Mouse (Mus musculus) ES-E14 (cell line): ENCODE data around the gene Pfdn2. TPM values are rescaled to one million over a fixed set of nuclear protein-coding genes. Genes with fewer than 3 reads are reported as not detected.
A peak's percentile ranks its signal among the peaks of the same experiment; 100 is the strongest.

ENCODE experiments used
- DNase-seq: peaks from one replicate; pipeline ENCODE4 v3.0.0-alpha.2; 2013; ENCODE audit warnings: low read depth, low spot score
- H3K27ac ChIP-seq: 2 replicates; pipeline ENCODE4 v1.5.1; 2012; ENCODE audit warnings: low read depth, mild to moderate bottlenecking, low read length, moderate library complexity, mixed read lengths; ENCODE audit not compliant: poor library complexity, insufficient read depth, severe bottlenecking
- H3K36me3 ChIP-seq: 2 replicates; pipeline ENCODE4 v1.6.1; 2012; ENCODE audit warnings: mild to moderate bottlenecking, low read length, moderate library complexity, mixed read lengths; ENCODE audit not compliant: control insufficient read depth, poor library complexity, insufficient read depth, severe bottlenecking
- H3K4me1 ChIP-seq, 2 experiments: fragments of 150-350 bp in 1 of 2; sonication (generic) in 1 of 2; 2 replicates each; pipeline ENCODE4 v1.6.1; 2012; ENCODE audit warnings: low read length in 2 of 2, mild to moderate bottlenecking in 1 of 2, mixed read lengths in 1 of 2; ENCODE audit not compliant: control insufficient read depth in 2 of 2, insufficient read depth in 2 of 2, poor library complexity in 1 of 2
- H3K4me3 ChIP-seq, 2 experiments: fragments of 150-350 bp in 1 of 2; sonication (generic) in 1 of 2; 2 replicates each; pipeline ENCODE4 v1.5.1; 2012; ENCODE audit warnings: low read length in 2 of 2, low read depth in 1 of 2, mild to moderate bottlenecking in 1 of 2, mixed read lengths in 1 of 2; ENCODE audit not compliant: insufficient read depth in 1 of 2, poor library complexity in 1 of 2, severe bottlenecking in 1 of 2
- H3K9ac ChIP-seq: 2 replicates; pipeline ENCODE4 v1.6.1; 2012; ENCODE audit warnings: low read depth, mild to moderate bottlenecking, low read length, mixed read lengths; ENCODE audit not compliant: poor library complexity, insufficient read depth, severe bottlenecking
- H3K9me3 ChIP-seq: fragments of 150-350 bp; sonication (generic); 2 replicates; pipeline ENCODE4 v1.6.1; 2012; ENCODE audit warnings: low read depth, mild to moderate bottlenecking, low read length; ENCODE audit not compliant: control insufficient read depth, insufficient read depth
- CHD2 ChIP-seq: IDR thresholded peaks from 2 replicates; pipeline ENCODE4 v1.6.1; 2014; ENCODE audit warnings: mild to moderate bottlenecking, low read depth, low read length, inconsistent platforms
- HCFC1 ChIP-seq: IDR thresholded peaks from 2 replicates; pipeline ENCODE4 v1.6.1; 2012; ENCODE audit warnings: low read length, inconsistent platforms, borderline replicate concordance; ENCODE audit not compliant: insufficient read depth
- MAFK ChIP-seq: IDR thresholded peaks from 2 replicates; pipeline ENCODE4 v1.6.1; 2014; ENCODE audit warnings: mild to moderate bottlenecking, low read depth, low read length, inconsistent platforms; ENCODE audit not compliant: insufficient read depth
- ZC3H11A ChIP-seq: IDR thresholded peaks from 2 replicates; pipeline ENCODE4 v1.6.1; 2012; ENCODE audit warnings: low read depth, mild to moderate bottlenecking, inconsistent platforms, low read length, borderline replicate concordance
- ZNF384 ChIP-seq: IDR thresholded peaks from 2 replicates; pipeline ENCODE4 v1.6.1; 2012; ENCODE audit warnings: low read depth, low read length, inconsistent platforms
- in situ Hi-C, 2 experiments: fragments of 600-800 bp; cut with MboI; formaldehyde crosslinking; loops; one replicate each; pipeline ENCODE4 v1.15.1; 2025; ENCODE audit warnings: low sequenced_read_pairs in 2 of 2, inconsistent platforms in 1 of 2; ENCODE audit not compliant: unreplicated experiment in 2 of 2
- total RNA-seq: library from RNA; depleted of rRNA; stranded (reverse); fragments of 300-350 nt; gene quantifications from 2 replicates; pipeline ENCODE4 v1.2.3, GENCODE M21; 2012

Gene Pfdn2
- total RNA-seq, 1 experiment: 41.6 TPM

DNA sequence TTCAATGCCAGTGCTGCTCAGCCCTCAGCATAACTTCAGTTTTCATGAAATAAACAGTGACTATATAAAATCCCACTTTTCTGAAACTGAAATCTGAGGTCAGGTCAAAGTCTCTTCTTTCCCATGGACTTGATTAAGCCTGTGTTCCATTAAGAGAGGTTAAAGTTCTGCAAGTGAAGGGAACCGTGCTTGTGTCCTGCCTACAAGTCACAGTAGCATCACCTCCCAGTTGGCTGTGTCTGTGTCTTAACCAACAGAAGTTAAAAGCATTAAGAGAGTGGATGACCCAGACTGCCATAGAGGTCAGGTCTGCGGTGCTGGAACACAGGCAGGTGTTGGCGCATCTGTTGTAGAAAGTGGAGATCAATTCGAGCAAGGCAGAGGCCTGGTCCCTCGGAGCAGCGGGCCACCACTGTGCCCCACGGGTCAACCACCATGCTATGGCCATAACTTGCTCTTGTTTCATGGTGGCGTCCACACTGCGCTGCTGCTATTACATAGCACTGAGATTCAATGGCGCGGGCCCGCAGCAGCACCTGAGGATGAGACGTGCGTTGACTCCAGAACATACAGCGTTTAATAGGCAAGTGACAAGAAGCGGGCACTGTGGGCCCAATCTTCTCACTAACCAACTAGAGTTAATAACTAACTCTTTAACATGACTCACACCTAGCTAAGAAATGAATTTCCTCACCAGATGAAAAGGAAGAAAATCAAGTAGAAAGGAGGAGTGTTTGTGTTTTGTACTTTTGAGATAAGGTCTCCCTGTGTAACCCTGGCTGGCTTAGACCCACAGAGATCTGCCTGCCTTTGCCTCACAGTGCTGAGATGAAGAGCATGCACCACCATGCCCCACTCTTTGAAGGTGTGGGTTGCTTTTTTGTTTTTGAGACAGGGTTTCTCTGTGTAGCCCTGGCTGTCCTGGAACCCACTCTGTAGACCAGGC, 2.9 kb upstream of the Pfdn2 start:
- TF ChIP-seq HCFC1: no peak
- Histone ChIP-seq H3K9ac (no peak overlapping the region), H3K4me1 (no peaks in the 10 kb centered on the region; a peak in 1 of 4 replicates), H3K9me3 (no peaks in the 10 kb centered on the region), H3K27ac (no peak overlapping the region), H3K4me3 (no peak overlapping the region), H3K36me3 (peaks cover 28% of the 10 kb centered on the region)
- DNase-seq: no peak
- in situ Hi-C loops: no loop called here

DNA sequence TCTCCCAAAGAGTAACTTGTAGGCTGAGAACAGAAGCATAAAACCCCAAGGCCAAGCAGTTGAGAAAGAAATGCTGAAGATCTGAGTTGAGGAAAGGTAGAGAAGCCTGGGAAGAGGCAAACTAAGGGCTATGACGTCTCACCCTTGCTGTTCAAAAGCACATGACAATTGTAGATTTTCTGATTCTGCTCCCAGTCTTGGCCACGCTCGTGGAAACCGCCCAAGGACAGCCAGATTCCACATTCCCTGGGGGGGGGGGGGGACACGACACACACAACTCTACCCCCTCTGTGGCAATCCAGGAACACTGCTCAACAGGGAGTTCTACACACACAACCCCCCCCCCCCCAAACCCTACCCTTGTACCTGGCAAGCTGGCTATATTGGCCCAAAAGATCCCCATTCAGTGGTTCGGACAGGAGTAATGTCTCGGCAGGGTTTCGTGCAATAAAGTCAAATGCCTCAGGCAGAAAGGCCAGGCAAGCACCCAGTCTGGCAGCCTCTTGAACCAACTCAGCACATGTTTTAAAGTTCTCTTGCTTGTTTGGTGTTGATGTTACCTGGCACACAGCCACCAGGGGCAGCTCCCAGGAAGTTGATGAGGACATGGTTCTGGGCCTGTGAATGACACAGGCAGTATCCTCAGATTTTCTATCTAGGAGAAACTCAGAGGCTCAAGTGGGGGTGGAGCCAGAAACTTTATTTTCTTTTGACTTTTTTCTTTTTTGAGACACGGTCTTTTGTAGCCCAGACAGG, 1.4 kb upstream of the Pfdn2 start:
- DNase-seq: no peak
- no peak overlapping the region for H3K9ac ChIP-seq
- no peaks in the 10 kb centered on the region; a peak in 1 of 4 replicates for H3K4me1 ChIP-seq
- H3K27ac ChIP-seq: no peak overlapping the region
- TF ChIP-seq MAFK: no peak
- no peak for TF ChIP-seq CHD2
- TF ChIP-seq ZC3H11A: no peak
- no peak for TF ChIP-seq ZNF384
- no peak for TF ChIP-seq HCFC1
- H3K4me3 ChIP-seq: no peak overlapping the region
- peaks cover 25% of the 10 kb centered on the region for H3K36me3 ChIP-seq
- in situ Hi-C loops: no loop called here
- H3K9me3 ChIP-seq: no peaks in the 10 kb centered on the region

DNA sequence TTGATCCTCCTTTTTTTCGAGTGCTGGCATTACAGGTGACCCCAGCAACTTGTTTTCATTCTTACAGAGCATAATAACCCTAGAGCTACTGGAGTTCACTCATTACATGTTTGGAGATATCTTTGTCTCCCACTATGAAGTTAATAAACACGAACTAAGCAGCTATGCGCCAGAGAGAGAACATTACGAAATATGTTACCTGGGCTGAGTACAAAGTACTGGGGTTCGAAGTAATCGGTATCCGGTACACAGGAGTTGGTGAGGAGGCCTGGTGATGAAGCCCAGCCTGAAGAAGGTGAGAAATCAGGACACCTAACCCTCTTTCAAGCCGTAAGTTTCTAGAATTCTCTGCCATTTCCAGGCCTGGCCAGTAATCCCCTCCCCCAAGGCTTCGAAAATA, 755 bp upstream of the Pfdn2 start:
- peak overlapping the region; percentile 77 to 89 for H3K4me3 ChIP-seq

DNA sequence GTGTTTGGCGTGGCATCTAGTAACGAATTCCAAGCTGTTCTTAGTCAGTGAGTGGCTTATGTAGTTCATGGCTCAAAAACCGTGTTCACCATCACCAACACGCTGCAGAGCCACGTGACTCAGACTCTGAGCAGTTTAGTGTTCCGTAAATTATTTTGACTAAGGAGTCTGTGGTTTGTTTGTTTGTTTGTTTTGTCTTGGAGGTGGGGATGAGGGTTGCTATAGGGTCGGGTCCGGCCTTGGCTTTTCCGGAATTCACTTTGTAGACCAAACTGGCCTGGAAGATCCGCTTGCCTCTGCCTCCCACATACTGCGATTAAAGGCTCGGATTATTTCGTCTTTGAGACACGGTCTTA, 603 bp downstream of the Pfdn2 start:
- no peak for DNase-seq
- Histone ChIP-seq H3K36me3 (peaks cover 21% of the 10 kb centered on the region), H3K4me1 (peaks cover 2 to 3% of the 10 kb centered on the region in 2 experiments; a peak in 2 of 4 replicates), H3K27ac (peak overlapping the region; percentile 60; the same call in 1 of the 2 replicates), H3K4me3 (peak overlapping the region; percentile 77 to 89), H3K9me3 (no peaks in the 10 kb centered on the region), H3K9ac (peak overlapping the region; percentile 93)
- in situ Hi-C loops: no loop called here
- TF ChIP-seq HCFC1 (no peak), ZNF384 (no peak), ZC3H11A (no peak), CHD2 (no peak), MAFK (no peak)

More for the DNA sequence above, 755 bp upstream of the Pfdn2 start:
- Histone ChIP-seq H3K36me3 (peaks cover 26% of the 10 kb centered on the region), H3K4me1 (no peaks in the 10 kb centered on the region; a peak in 1 of 4 replicates), H3K27ac (no peak overlapping the region; the same call in 1 of the 2 replicates), H3K9ac (peak overlapping the region; percentile 81; the same call in 1 of the 2 replicates), H3K9me3 (no peaks in the 10 kb centered on the region)
- in situ Hi-C loops: no loop called here
- TF ChIP-seq CHD2 (no peak), ZC3H11A (no peak), HCFC1 (no peak), ZNF384 (no peak), MAFK (no peak)
- DNase-seq: no peak
